Mouse (Mus musculus) hindbrain, embryonic 14.5 days (tissue): ENCODE results near the gene Bdp1. TPM values are rescaled to one million over a fixed set of nuclear protein-coding genes. Genes with fewer than 3 reads are reported as not detected.

Experiments
- ATAC-seq: fragments of 200-750 bp; cut with Nextera tagmentation; 2 replicates; pipeline ENCODE4 v1.8.0; 2017; ENCODE audit warnings: moderate number of reproducible peaks, mild to moderate bottlenecking, moderate TSS enrichment, moderate library complexity; ENCODE audit not compliant: low FRiP score
- DNase-seq: peaks from one replicate; pipeline ENCODE4 v3.0.0-alpha.2; 2015; ENCODE audit warnings: low spot score
- H3K27ac ChIP-seq: fragments of 300-500 bp; sonication (generic); 2 replicates; pipeline ENCODE4 v1.5.1; 2014; ENCODE audit warnings: mild to moderate bottlenecking, moderate library complexity
- H3K27me3 ChIP-seq: fragments of 300-500 bp; sonication (generic); 2 replicates; pipeline ENCODE4 v1.6.1; 2014; ENCODE audit warnings: mild to moderate bottlenecking, low read length, mixed read lengths; ENCODE audit not compliant: control insufficient read depth, insufficient read depth
- H3K36me3 ChIP-seq: fragments of 300-500 bp; sonication (generic); replicated peaks from 2 replicates; pipeline ENCODE4 v1.6.1; 2014; ENCODE audit not compliant: control insufficient read depth, insufficient read depth
- H3K4me1 ChIP-seq: fragments of 300-500 bp; sonication (generic); replicated peaks from 2 replicates; pipeline ENCODE4 v1.6.1; 2014; ENCODE audit warnings: antibody characterized with exemption, low read length, mixed read lengths; ENCODE audit not compliant: control insufficient read depth, insufficient read depth
- H3K4me2 ChIP-seq: fragments of 300-500 bp; sonication (generic); replicated peaks from 2 replicates; pipeline ENCODE4 v1.6.1; 2014; ENCODE audit warnings: mild to moderate bottlenecking, moderate library complexity
- H3K4me3 ChIP-seq: fragments of 300-500 bp; sonication (generic); replicated peaks from 2 replicates; pipeline ENCODE4 v1.5.1; 2014; ENCODE audit warnings: mild to moderate bottlenecking, low read length
- H3K9ac ChIP-seq: fragments of 300-500 bp; sonication (generic); 2 replicates; pipeline ENCODE4 v1.6.1; 2014
- H3K9me3 ChIP-seq: fragments of 300-500 bp; sonication (generic); 2 replicates; pipeline ENCODE4 v1.6.1; 2016; ENCODE audit warnings: low read length; ENCODE audit not compliant: control insufficient read depth
- WGBS: fragments of 180-500 bp; shearing (Covaris S2); extraction: QIAGEN DNeasy Blood & Tissue Kit; methylation state at CpG from one replicate; pipeline ENCODE4 v1.1.7; 2014; 5-methylcytosine and 5-hydroxymethylcytosine counted together
- polyA plus RNA-seq: library from polyadenylated mRNA; unstranded; fragments of >200 nt; fragmentation: Nextera tagmentation; extraction: Ambion mirVana; gene quantifications from 2 replicates; pipeline ENCODE4 v1.2.1, GENCODE M21; 2014

Bdp1 gene
- polyA plus RNA-seq, 1 experiment from 2014 or later: 22.2 TPM

DNA sequence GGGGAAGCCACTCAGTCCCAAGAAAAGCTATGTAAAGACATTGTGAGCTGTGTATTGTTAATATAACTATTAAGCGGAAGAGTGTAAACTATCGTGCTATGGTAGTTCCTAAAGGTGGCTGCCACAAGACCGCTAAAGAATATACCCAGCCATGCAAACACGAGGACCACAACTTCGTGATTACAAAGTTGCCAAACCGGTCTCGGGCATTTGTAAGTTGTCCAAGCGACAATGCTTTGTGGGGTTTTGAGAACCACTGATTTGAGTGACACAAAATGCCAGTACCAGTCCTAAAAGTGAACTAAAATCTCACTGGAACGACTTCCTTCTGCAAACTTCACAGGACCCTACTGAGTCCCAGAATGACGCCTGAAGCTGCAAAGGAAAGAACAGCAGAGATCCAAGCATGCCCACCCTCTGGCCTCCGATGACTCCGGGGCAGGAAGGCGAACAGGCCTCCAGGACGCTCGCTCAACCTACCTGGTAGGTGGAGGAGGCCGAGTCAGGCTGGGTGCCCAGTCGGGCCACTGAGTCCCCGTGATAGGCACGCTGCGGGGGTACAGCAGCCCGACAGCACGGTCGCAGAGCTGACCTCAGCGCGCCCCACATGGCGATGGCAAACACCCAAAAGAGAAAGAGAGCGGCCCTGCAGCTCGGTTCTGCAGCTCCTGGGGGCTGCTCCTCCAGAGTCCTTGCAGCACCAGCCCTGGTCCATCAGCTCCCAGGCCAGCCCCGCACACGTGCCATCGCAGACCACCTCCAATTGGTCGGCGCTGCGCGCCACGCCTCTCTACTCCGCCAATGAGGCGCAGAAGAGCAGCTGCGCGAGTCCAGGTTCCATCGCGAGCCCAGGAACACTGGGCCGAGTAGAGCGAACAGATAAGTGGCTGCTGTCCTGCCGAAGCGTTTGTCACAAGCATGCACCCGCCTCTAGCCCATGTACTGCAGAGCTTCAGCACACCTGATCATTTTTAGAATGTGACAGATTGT lies 88.7 kb downstream of the Bdp1 start, which contains the start of gene Mccc2:
Gene Mccc2 (minus strand): TSS at position 734 of the 990 bp plus-strand sequence.
- H3K27ac ChIP-seq: peak within 1 kb of the TSS; percentile 71
- ATAC-seq (peak; percentile 100), DNase-seq (peak; percentile 92)
- H3K9ac ChIP-seq: peak within 1 kb of the TSS; percentile 87
- no peaks in the 10 kb centered on the region for H3K27me3 ChIP-seq
- WGBS: 4% methylated on average over 47 of the region's 47 CpGs
- peaks cover under 1% of the 10 kb centered on the region; the same call in 1 of the 2 replicates for H3K36me3 ChIP-seq
- H3K9me3 ChIP-seq: no peaks in the 10 kb centered on the region
- H3K4me1 ChIP-seq: peaks cover 15% of the 10 kb centered on the region
- H3K4me3 ChIP-seq: peak within 1 kb of the TSS; percentile 76
- H3K4me2 ChIP-seq: peak within 1 kb of the TSS; percentile 87

DNA sequence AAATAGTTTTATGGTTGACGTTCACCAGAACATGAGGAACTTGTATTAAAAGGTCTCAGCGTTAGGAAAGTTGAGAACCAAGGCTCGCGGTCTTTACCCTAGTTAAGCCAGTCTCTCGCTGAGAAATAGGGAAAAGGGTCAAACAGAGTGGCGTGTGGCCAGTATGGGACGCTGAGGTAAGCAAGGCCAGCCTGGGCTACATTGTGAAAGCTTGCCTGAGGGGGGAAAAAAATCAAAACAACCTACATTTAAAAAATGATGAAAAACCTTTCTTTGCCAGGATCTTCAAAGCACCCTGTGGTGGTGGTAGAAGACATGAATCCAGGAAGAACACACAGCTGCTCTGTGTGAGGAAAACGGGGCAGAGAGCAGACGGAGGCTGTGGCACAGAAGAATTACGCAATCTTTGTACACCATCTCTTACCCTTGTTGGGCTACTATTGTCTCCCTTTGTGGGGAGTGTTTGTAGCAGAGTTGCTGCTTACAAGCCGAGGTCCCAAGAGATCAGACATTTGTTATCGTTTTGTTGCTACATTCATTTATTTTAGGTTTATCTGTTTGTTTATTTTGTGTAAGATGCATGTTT lies 97.9 kb downstream of the Bdp1 start:
- Histone ChIP-seq H3K4me1 (no peaks in the 10 kb centered on the region), H3K27me3 (no peaks in the 10 kb centered on the region), H3K4me3 (no peak overlapping the region), H3K9me3 (no peaks in the 10 kb centered on the region), H3K36me3 (no peaks in the 10 kb centered on the region), H3K4me2 (no peak overlapping the region), H3K27ac (no peak overlapping the region), H3K9ac (no peak overlapping the region)
- ATAC-seq (no peak), DNase-seq (no peak)
- 90% methylated on average over 12 of the region's 12 CpGs for WGBS

DNA sequence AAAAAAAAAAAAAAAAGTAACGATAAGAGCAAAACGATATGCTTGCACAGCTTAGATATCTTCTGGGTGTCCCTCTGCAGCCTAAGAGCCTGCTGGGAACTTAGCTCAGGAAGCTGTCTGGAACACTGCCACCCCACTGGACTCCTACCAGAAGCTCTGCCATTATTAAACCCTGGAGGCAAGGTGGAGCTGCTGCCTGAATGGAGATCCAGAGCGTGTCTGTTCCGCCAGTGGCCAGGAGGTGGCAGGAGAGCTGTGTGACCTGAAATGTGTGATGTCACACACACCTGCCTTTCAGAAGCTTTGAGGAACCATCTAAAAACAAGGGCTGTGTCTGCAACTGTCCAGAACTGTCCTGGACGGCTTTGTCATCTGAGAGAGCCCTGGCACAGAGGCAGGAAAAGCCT lies 102.1 kb downstream of the Bdp1 start:
- H3K27ac ChIP-seq: no peak overlapping the region
- 28% methylated on average over 5 of the region's 5 CpGs for WGBS

DNA sequence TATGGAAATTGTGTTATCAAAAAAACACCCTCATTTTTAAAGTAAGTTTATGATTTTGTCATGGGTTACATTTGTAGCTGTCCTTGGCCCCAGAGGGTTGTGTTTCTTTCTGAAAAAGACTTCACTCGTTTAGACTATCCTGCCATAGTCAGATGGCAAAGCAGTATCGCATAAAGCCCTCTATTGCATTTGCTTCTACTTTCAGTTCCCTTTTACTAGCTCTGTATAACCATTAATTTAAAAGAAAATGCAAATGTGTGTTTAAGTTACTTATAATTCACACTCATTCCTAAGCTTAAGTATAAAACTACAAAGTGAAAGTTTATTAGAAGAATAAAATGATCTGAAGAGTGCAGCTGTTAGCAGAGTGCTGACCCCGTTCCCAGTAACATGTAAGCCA lies 104.8 kb downstream of the Bdp1 start:
- ATAC-seq: no peak
- H3K9me3 ChIP-seq: no peaks in the 10 kb centered on the region
- 94% methylated on average over 3 of the region's 3 CpGs for WGBS

More for the DNA sequence above, 102.1 kb downstream of the Bdp1 start:
- no peak overlapping the region for H3K9ac ChIP-seq
- peak; percentile 46; the same call in 1 of the 2 replicates for ATAC-seq
- no peak overlapping the region for H3K4me2 ChIP-seq
- no peaks in the 10 kb centered on the region for H3K9me3 ChIP-seq
- peak; percentile 79 for DNase-seq
- H3K27me3 ChIP-seq: no peaks in the 10 kb centered on the region
- no peaks in the 10 kb centered on the region for H3K36me3 ChIP-seq
- H3K4me1 ChIP-seq: no peaks in the 10 kb centered on the region
- no peak overlapping the region for H3K4me3 ChIP-seq

DNA sequence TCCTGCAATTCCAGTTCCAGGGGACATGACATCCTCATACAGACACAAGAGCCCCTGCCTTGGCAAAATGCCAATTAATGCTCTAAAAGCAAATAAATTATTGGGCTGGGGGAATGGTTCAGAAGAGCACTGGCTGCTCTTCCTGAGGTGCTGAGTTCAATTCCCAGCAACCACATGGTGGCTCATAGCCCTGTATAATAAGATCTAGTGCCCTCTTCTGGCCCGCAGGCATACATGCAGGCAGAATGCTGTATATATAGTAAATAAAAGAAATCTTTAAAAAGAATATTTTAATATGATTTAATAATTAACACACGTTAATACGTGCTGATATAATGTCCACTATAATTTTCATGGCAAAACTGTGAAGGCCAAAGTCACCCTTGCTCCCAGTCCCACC lies 105.8 kb downstream of the Bdp1 start:
- no peak for ATAC-seq
- no peak for DNase-seq
- H3K4me2 ChIP-seq: no peak overlapping the region
- no peaks in the 10 kb centered on the region for H3K27me3 ChIP-seq
- H3K27ac ChIP-seq: no peak overlapping the region
- H3K4me1 ChIP-seq: no peaks in the 10 kb centered on the region
- WGBS: 82% methylated on average over 3 of the region's 3 CpGs
- no peak overlapping the region for H3K9ac ChIP-seq
- no peak overlapping the region for H3K4me3 ChIP-seq
- H3K9me3 ChIP-seq: no peaks in the 10 kb centered on the region
- no peaks in the 10 kb centered on the region for H3K36me3 ChIP-seq

More for the DNA sequence above, 104.8 kb downstream of the Bdp1 start:
- Histone ChIP-seq H3K4me2 (no peak overlapping the region), H3K4me1 (no peaks in the 10 kb centered on the region), H3K4me3 (no peak overlapping the region), H3K27ac (no peak overlapping the region), H3K9ac (no peak overlapping the region), H3K27me3 (no peaks in the 10 kb centered on the region), H3K36me3 (no peaks in the 10 kb centered on the region)
- DNase-seq: no peak

DNA sequence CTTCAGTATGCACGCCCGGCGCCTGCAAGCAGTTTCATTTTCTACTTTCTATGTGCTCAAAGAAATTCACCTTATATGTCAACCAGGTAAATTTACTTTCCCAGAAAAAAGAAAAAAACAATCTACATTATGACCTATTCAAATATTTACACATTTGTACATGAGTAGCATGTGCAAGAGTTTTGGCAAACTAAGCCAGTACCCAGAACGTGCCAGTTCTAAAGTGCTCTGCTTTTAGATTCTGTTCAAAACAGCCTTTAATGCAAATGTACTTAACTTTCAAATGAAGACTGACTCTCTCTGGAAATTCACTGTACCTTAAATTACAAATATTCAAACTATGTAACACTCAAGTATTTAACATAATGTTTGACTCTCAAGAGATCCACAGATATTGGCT lies 114.3 kb downstream of the Bdp1 start:
- Histone ChIP-seq H3K4me2 (no peak overlapping the region), H3K36me3 (peaks cover 32% of the 10 kb centered on the region), H3K4me3 (no peak overlapping the region), H3K4me1 (no peaks in the 10 kb centered on the region), H3K27ac (no peak overlapping the region), H3K27me3 (no peaks in the 10 kb centered on the region), H3K9ac (no peak overlapping the region), H3K9me3 (no peaks in the 10 kb centered on the region)
- WGBS: 96% methylated on average over 4 of the region's 4 CpGs
- DNase-seq (no peak), ATAC-seq (no peak)

DNA sequence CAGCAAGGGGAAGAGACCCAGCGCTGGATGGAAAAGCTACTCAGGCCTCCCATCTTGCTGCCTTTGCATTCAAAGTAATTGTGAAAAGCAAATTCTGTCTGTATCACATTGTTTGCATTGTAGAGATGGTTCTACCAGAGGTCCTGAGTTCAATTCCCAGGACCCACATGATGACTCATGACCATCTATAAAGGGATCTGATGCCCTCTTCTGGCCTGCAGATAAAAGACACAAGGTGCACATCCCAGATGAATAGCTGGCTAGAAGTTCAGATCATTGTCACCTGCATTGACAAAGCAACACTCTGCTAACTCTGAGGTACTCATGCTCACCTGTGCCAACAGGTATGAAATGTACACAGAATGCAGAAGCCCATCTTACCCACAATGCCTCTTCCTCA lies 120.5 kb downstream of the Bdp1 start:
- Histone ChIP-seq H3K27me3 (no peaks in the 10 kb centered on the region), H3K9me3 (no peaks in the 10 kb centered on the region), H3K36me3 (peaks cover 12% of the 10 kb centered on the region), H3K4me3 (no peak overlapping the region), H3K27ac (no peak overlapping the region), H3K4me1 (no peaks in the 10 kb centered on the region), H3K9ac (no peak overlapping the region), H3K4me2 (no peak overlapping the region)
- no peak for DNase-seq
- no peak for ATAC-seq
- 84% methylated on average over 1 of the region's 1 CpGs for WGBS

DNA sequence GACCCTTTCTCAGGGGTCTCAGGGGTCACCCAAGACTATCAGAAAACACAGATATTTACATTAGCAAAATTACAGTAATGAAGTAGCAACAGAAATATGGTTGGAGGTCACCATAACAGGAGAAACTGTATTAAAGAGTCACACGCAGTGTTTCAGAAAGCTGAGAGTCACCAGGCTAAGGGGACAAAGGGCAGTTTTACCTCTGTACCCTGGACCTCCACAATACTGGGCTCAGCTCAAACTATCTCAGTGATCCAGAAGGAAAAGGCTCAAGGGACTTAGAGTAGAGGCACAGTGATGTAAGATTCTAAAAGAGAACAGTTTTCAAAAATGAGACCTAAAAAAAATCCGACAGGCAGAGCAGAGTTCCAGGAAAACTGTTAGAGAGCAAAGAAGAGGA lies 124.5 kb downstream of the Bdp1 start:
- no peak overlapping the region for H3K4me2 ChIP-seq
- no peaks in the 10 kb centered on the region for H3K9me3 ChIP-seq
- peaks cover 4% of the 10 kb centered on the region for H3K36me3 ChIP-seq
- H3K27ac ChIP-seq: no peak overlapping the region
- no peaks in the 10 kb centered on the region for H3K27me3 ChIP-seq
- DNase-seq (no peak), ATAC-seq (no peak)
- 55% methylated on average over 2 of the region's 2 CpGs for WGBS
- H3K9ac ChIP-seq: no peak overlapping the region
- H3K4me3 ChIP-seq: no peak overlapping the region
- no peaks in the 10 kb centered on the region for H3K4me1 ChIP-seq

GRCm38 (mm10) chr13:99970089-99970488 lies 133.8 kb downstream of the Bdp1 start:
- no peak overlapping the region for H3K9ac ChIP-seq
- ATAC-seq (no peak), DNase-seq (no peak)

More at GRCm38 (mm10) chr13:99970089-99970488, 133.8 kb downstream of the Bdp1 start:
- peaks cover 9% of the 10 kb centered on the region for H3K36me3 ChIP-seq
- H3K4me2 ChIP-seq: no peak overlapping the region
- H3K27me3 ChIP-seq: no peaks in the 10 kb centered on the region
- no peak overlapping the region for H3K4me3 ChIP-seq
- WGBS: 87% methylated on average over 5 of the region's 5 CpGs
- H3K9me3 ChIP-seq: no peaks in the 10 kb centered on the region
- no peak overlapping the region for H3K27ac ChIP-seq
- H3K4me1 ChIP-seq: no peaks in the 10 kb centered on the region
